Mouse (Mus musculus) telencephalon, adult 2 months (tissue): ENCODE data around the gene Il9r.

Source experiments
- DNase-seq: peaks from one replicate; pipeline ENCODE4 v3.0.0-alpha.2; 2011; ENCODE audit warnings: low read depth, low spot score

Il9r gene

GRCm38 (mm10) chr11:32200075-32200601 is at the start of gene Il9r:
TSS of gene Il9r (minus strand) at chr11:32200279.
- no peak for DNase-seq

DNA sequence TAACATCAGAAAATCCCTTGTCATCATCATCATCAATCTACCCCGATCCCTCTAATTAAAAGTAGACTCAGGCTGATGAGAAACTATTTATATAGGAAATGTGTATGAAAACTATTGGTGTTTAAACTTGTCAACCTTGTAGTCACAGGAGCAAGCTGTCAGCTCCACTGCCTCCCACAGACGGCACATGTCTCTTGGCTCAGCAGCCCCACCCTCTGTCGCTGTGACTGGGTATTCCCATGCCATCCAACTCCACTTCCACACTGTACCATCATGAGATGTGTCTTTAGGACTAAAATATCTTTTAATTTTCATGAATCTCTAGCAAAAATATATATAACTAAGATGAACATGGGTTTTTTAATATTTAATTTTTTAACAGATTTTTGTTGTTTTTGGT is 48.3 kb upstream of the Il9r start:
- DNase-seq = no peak

GRCm38 (mm10) chr11:32247068-32247467 is 47.0 kb upstream of the Il9r start:
- no peak for DNase-seq

DNA sequence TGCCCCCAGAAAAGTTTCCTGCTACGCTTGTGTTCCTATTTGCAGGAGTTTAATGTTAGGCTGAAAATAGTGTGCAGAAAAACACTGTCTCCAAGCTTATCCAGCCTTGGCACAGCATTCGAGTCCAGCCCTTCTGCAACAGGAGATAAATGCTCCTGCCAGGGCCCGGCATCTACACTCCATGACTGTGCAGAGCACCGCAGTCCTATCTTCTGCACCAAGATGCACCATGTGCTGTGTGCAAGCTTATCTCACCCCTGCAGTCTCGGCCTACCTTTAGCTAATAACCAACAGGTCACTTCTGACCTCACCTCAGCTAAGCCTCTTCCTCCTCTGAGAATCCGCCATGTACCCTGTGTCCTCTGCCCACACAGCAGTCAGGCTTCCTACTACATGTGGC is 45.5 kb upstream of the Il9r start:
- DNase-seq = no peak

DNA sequence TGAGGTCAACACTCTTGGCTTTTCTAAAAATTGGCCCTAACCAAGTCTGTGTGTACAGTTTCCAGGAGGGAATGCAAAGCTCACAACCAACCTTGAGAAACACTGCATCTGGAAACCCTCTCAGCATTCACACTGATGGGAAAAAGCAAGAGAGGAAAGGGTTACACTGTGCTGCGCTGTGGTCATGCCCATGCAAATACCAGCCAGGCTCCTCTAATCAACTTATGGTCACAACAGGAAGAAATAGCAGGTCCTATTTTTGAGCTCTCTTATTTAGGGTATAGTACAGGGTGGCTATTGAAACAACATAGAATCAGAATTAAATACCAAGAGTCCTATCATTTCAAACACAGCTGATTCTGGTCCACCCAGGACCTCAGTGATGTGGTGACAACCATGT is 44.5 kb upstream of the Il9r start:
- DNase-seq = no peak

DNA sequence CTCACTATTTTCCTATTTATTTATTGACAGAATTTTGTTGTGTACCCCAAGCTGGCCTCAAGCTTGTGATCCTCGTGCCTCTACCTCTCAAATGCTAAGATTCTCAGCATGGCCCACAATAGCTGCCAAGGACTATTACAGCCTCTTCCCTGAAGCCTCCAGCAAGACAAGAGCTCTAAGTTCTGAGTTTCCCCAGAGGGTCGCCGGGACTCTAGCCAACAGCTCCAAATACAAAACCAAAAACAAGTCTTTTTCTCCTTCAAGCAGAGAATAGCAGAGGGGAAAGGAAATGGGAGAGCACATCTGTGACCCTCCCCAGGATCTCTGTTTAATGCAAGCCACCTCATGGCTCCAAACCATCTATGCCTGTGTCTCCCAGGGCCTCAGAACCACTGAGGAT is 44.0 kb upstream of the Il9r start:
- no peak for DNase-seq

DNA sequence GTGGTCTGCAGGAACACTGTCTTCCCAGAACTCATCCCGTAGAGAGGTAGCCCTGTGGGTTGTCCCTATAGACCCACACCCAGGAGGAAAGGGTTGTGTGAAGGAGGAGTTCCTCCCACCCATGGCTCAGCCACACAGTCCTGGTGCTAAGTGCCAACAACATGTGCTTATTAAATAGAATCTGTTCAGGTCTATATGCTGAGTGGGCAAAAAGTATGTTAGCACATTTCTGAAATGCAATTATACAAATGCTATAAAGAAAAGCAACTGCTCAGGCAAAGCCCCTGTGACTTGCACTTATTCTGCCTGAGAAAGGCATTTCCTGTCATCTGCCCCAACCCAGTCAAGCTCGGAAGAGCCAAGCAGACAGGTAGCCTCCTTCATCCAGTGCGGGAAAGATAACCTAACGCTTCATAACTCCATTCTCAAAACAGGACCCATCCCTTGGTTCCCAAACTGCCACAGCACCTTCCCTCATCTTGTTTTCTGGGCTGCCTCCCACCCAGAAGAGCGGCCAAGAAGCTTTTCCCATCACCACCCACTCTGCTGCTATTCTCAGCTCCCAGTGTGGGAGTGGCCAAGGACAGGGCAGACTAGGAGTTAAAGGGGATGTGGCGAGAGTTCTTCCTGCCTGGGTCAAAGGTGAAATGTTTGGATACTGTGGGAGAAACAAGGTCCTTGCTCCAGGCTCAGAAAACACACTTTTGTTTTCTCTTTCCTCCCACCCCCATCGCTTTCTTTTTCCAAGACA is 43.3 kb upstream of the Il9r start:
- no peak for DNase-seq

- DNase-seq = no peak
Measured at GRCm38 (mm10) chr11:32242209-32242608, 42.1 kb upstream of the Il9r start.

DNA sequence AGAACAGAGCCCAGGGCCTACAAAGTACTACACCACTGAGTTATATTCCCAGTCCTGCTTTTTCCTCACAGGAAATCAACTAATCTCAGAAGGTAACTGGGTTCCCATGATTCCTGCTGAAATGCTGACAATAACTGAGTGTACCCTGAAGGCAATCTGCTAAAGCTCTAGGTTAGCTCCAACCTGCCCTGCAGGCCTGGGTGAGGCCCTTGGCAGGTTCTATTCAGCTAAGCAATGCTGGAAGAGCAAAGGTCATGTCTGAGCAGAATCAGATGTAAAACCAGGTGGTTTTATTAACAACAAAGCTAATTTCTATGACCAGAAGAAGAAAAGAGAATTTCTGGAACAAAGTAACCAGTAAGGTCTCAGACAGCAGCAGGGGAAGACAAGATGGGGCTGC is 41.3 kb upstream of the Il9r start:
- no peak for DNase-seq

GRCm38 (mm10) chr11:32238093-32238860 is 38.2 kb upstream of the Il9r start:
- DNase-seq = no peak

- DNase-seq = no peak
Measured at GRCm38 (mm10) chr11:32237411-32237795, 37.3 kb upstream of the Il9r start.

DNA sequence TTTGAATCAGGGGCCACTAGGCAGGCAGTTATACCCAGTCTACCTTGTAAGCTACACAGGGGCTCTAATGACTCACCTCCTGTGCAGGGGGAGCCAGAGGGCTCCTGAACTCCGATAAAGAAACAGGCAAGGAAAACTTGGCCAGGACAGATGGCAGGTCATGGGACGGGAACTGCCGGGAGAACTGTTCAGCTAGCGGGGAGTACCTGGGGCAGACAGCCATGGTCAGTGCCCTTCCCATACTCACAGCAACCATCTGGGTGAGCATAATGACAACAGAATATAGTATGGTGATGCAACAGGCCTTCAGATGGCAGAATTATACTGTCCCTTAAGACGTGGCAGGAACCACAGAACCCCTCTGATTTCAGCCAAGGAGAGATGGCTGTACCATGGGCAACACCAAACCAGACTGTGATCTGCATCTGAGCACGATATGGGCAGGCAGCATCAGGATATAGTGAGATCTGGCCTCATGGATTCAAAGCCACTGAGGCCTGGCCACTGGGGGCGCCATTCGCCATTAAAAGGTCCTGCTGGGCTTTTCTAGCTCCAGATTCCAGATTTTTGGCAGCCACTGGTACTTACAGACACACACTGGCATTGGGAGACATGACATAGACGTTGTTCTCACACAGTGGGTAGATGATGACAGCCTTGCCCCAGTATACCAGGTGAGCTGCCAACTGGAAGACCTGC is 36.8 kb upstream of the Il9r start:
- DNase-seq = no peak

- no peak for DNase-seq
Measured at GRCm38 (mm10) chr11:32236132-32236531, 36.1 kb upstream of the Il9r start.

GRCm38 (mm10) chr11:32235646-32236045 is 35.6 kb upstream of the Il9r start:
- no peak for DNase-seq

DNA sequence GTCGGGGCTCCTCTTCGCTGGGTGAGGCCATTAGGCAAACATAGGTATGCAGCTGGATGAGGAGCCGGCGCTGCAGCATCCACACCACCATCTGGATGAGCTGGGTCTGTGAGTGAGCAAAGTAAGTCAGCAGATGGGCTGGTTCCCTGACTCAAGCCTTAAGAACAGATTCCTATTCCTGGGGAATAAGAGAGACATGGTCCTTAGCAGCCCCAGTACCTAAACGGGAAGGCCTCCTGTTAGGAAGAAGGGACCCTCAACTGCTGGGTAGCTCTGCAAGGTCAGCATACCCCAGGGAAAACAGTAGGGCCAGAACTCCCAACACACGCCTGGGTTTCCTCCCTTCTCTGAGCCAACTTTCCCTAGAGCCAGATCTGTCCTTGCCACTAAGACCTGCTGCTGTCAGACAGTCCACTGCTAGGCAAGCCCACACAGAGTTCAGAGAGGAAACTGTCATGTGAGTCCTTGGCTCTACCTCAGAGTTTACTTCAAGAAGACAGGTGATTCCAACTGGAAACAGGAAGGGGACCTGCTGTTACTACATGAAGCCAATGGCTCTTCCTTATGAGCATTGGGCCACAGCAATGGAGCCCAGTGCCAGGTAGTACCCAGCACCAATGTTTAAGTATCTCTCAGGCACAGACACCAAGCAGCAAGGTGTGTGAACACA is 34.9 kb upstream of the Il9r start:
- no peak for DNase-seq

DNA sequence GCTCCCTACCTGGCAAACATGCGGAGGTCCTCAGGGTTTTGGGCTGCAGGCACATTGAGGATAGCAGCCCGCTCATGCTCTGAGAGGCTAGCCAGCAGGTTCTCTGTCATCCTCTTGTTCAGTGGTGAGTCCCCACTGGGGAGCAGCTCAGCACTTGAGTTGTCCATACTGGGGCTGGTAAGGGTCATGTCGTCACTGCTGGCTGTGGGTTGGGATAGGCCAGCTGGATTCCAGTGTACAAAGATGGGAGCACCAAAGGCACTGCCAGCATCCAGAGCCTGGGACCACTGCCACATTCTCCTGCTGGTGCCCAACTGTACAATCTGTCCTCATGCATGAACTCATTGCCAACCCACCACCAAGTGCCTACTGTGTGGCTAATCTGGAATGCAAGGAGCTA is 33.8 kb upstream of the Il9r start:
- DNase-seq = no peak

DNA sequence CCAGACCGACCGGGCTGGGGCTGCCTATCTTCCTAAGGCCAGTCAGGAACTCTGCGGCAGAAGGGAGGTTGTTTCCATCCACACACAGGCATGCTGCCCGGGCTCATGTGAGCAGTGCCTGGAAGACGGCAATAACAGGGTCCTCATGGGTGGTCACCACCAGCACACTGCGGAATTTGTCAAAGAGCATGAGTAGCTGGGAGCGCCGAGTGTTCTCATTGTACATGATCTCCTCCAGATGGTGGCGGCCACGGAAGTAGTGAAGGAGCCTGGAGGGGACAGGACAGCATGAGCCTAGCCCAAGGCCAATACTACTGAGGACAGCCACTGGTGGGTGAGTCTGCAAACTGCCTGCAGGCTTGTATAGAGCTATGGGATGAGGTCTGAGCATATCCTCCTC is 32.8 kb upstream of the Il9r start:
- DNase-seq = no peak

DNA sequence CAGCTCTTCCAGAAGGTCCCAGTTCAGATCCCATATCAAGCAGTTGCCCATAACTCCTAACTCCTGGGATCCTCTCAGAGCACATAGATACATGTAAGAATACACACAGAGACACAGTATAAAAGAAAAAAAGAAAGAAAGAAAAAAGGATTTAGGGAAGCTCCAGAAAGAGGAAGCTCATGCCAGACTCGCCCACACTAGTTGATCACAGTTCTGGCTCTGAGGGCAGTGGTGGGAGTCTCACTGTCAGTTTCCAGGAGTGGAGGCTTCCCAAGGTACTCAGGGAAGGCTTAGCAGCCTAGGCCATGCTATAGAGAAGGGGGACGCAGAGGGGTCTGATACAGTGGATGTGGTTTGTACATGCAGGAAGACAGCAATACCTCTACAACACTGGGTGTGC is 31.0 kb upstream of the Il9r start:
- DNase-seq = no peak

DNA sequence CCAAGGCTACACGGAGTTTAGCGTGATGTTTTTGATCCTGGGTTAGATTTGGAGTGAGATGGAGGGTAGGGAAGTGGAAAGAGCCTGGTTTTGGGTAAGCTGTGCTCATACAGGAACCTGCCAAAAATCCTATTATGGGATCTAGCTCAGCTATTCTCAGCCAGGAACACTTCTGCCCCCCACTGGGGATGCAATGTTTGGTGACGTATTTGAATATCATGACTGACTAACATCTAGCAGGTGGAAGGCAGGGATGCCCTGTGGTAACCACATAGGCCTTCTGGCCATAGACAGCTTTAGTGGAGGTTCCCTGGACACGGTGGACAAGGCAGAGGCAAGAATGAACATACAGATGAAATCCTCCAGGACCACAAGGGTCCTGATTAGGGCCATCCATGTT is 30.1 kb upstream of the Il9r start:
- DNase-seq = no peak

DNA sequence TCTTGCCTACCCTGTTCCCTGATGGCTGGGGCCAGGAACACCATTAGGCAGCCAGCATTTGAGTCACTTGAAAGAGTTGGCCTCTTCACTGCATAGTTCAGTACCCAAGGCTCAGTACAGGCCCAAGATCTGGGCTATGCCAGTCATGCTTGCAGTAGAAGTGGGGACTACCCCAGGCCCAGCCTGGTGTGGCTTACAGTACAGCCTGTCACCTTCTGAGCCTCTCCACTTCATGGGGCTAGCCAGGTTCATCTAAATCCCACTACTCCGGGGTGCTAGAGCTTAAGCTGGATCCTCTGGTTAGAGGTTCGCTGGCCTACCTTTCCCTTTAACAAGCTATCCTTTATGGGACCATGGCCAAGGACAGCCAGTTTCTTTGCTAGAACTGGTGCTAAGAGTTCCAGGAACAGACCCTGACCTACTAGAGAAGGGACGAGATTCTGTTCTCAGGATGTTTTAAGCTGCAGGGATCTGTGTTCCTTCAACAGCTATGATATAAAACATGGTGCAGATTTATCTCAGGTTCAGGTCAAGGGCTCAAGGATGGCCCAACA is 28.3 kb upstream of the Il9r start:
- DNase-seq = no peak

GRCm38 (mm10) chr11:32227555-32227954 is 27.5 kb upstream of the Il9r start:
- no peak for DNase-seq

- no peak for DNase-seq
Measured at GRCm38 (mm10) chr11:32227041-32227440, 27.0 kb upstream of the Il9r start.
